Mouse (Mus musculus) ES-E14 (cell line): ENCODE measurements around the gene Fam110a. TPM values are rescaled to one million over a fixed set of nuclear protein-coding genes. Genes with fewer than 3 reads are reported as not detected.

Experiments
- DNase-seq: peaks from one replicate; pipeline ENCODE4 v3.0.0-alpha.2; 2013; ENCODE audit warnings: low read depth, low spot score
- H3K27ac ChIP-seq: 2 replicates; pipeline ENCODE4 v1.5.1; 2012; ENCODE audit warnings: low read depth, mild to moderate bottlenecking, low read length, moderate library complexity, mixed read lengths; ENCODE audit not compliant: poor library complexity, insufficient read depth, severe bottlenecking
- H3K36me3 ChIP-seq: 2 replicates; pipeline ENCODE4 v1.6.1; 2012; ENCODE audit warnings: mild to moderate bottlenecking, low read length, moderate library complexity, mixed read lengths; ENCODE audit not compliant: control insufficient read depth, poor library complexity, insufficient read depth, severe bottlenecking
- H3K4me1 ChIP-seq, 2 experiments: fragments of 150-350 bp in 1 of 2; sonication (generic) in 1 of 2; 2 replicates each; pipeline ENCODE4 v1.6.1; 2012; ENCODE audit warnings: low read length in 2 of 2, mild to moderate bottlenecking in 1 of 2, mixed read lengths in 1 of 2; ENCODE audit not compliant: control insufficient read depth in 2 of 2, insufficient read depth in 2 of 2, poor library complexity in 1 of 2
- H3K4me3 ChIP-seq, 2 experiments: fragments of 150-350 bp in 1 of 2; sonication (generic) in 1 of 2; 2 replicates each; pipeline ENCODE4 v1.5.1; 2012; ENCODE audit warnings: low read length in 2 of 2, low read depth in 1 of 2, mild to moderate bottlenecking in 1 of 2, mixed read lengths in 1 of 2; ENCODE audit not compliant: insufficient read depth in 1 of 2, poor library complexity in 1 of 2, severe bottlenecking in 1 of 2
- H3K9ac ChIP-seq: 2 replicates; pipeline ENCODE4 v1.6.1; 2012; ENCODE audit warnings: low read depth, mild to moderate bottlenecking, low read length, mixed read lengths; ENCODE audit not compliant: poor library complexity, insufficient read depth, severe bottlenecking
- H3K9me3 ChIP-seq: fragments of 150-350 bp; sonication (generic); 2 replicates; pipeline ENCODE4 v1.6.1; 2012; ENCODE audit warnings: low read depth, mild to moderate bottlenecking, low read length; ENCODE audit not compliant: control insufficient read depth, insufficient read depth
- CHD2 ChIP-seq: IDR thresholded peaks from 2 replicates; pipeline ENCODE4 v1.6.1; 2014; ENCODE audit warnings: mild to moderate bottlenecking, low read depth, low read length, inconsistent platforms
- HCFC1 ChIP-seq: IDR thresholded peaks from 2 replicates; pipeline ENCODE4 v1.6.1; 2012; ENCODE audit warnings: low read length, inconsistent platforms, borderline replicate concordance; ENCODE audit not compliant: insufficient read depth
- MAFK ChIP-seq: IDR thresholded peaks from 2 replicates; pipeline ENCODE4 v1.6.1; 2014; ENCODE audit warnings: mild to moderate bottlenecking, low read depth, low read length, inconsistent platforms; ENCODE audit not compliant: insufficient read depth
- ZC3H11A ChIP-seq: IDR thresholded peaks from 2 replicates; pipeline ENCODE4 v1.6.1; 2012; ENCODE audit warnings: low read depth, mild to moderate bottlenecking, inconsistent platforms, low read length, borderline replicate concordance
- ZNF384 ChIP-seq: IDR thresholded peaks from 2 replicates; pipeline ENCODE4 v1.6.1; 2012; ENCODE audit warnings: low read depth, low read length, inconsistent platforms
- in situ Hi-C, 2 experiments: fragments of 600-800 bp; cut with MboI; formaldehyde crosslinking; loops; one replicate each; pipeline ENCODE4 v1.15.1; 2025; ENCODE audit warnings: low sequenced_read_pairs in 2 of 2, inconsistent platforms in 1 of 2; ENCODE audit not compliant: unreplicated experiment in 2 of 2
- total RNA-seq: library from RNA; depleted of rRNA; stranded (reverse); fragments of 300-350 nt; gene quantifications from 2 replicates; pipeline ENCODE4 v1.2.3, GENCODE M21; 2012

The Fam110a gene
- total RNA-seq, 1 experiment = 5.8 TPM

DNA sequence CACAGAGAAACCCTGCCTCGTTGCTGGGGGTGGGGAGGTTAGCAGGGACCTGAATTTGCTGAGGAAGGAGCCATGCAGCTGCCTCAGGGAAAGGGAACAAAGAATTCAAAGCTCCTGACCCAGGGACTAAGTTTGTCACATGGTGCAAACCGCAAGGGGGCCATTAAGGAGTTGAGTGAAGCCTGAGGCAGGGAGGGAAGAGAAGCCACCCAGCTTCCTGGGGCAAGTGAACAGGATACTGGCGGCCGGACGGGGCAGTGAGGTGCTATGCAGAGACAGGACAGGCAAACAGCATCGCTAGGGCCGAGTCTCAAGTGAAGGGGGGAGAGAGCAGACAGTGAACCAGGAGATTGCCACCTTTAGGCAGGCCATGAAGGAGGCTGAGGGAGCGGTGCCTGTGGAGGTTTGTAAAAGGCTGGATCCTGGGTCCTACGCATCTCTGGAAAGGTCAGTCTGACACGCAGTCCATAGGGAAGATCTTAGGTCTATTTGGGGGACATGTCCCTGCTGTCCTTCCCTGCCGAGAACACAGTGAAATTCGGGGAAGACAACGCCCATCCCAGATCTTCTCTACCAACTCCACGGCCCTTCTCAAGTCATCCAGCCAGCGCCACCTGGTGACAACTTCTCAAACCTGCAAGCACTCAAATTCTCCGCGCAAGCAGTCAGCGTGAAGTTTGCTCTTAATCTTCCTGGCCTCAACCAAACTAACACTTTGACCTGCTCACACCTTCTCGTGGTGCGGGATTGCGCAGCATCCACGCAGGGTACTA lies 14.5 kb upstream of the Fam110a start:
- peaks cover 17 to 36% of the 10 kb centered on the region in 2 experiments for H3K4me1 ChIP-seq
- H3K9ac ChIP-seq = 0 out of 2 replicates have a peak overlapping the region, but pooled peaks have one; percentile 23
- in situ Hi-C loops = loop anchor here in 1 of 2 experiments (10.0 kb wide), 1 partner anchor 120 kb away; no protein-coding TSS in a partner anchor
- no peak overlapping the region for H3K4me3 ChIP-seq
- H3K36me3 ChIP-seq = no peaks in the 10 kb centered on the region
- H3K9me3 ChIP-seq = no peaks in the 10 kb centered on the region
- TF ChIP-seq MAFK = no peak
- TF ChIP-seq HCFC1 = no peak
- 0 out of 2 replicates have a peak, but pooled peaks have one; percentile 9 for TF ChIP-seq ZC3H11A
- H3K27ac ChIP-seq = 0 out of 2 replicates have a peak overlapping the region, but pooled peaks have one; percentile 15
- peak; percentile 79 for DNase-seq

GRCm38 (mm10) chr2:151991446-151991845 lies 11.4 kb upstream of the Fam110a start:
- H3K9ac ChIP-seq = no peak overlapping the region
- no peak for TF ChIP-seq ZC3H11A
- no peak for TF ChIP-seq MAFK
- TF ChIP-seq CHD2 = no peak
- no peak for TF ChIP-seq HCFC1
- DNase-seq = no peak
- no peaks in the 10 kb centered on the region for H3K36me3 ChIP-seq
- no peak overlapping the region for H3K4me3 ChIP-seq
- H3K27ac ChIP-seq = no peak overlapping the region
- peaks cover 5 to 25% of the 10 kb centered on the region in 2 experiments for H3K4me1 ChIP-seq
- no peaks in the 10 kb centered on the region for H3K9me3 ChIP-seq
- in situ Hi-C loops = loop anchor here in 1 of 2 experiments (10.0 kb wide), 1 partner anchor 117 kb away; no protein-coding TSS in a partner anchor

DNA sequence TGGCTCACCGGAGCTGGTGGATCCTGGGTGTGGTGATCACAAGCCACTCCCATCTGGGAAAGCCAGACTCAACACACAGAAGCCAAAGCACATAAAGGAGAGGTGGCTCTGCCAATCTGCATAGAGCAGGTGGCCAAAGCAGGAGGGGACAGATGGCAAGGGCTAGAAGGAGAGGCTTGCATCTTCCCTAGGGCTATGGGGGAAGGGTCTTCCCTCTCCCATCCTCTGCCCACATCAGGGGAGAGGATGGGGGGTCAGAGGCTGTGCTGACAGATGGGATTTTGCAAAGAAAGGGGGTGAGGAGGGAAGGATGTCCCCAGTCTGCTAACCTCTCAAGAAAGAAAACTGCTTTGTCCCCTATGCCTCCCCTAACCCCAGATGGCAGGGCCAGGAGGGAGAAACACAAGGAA lies 11.0 kb upstream of the Fam110a start:
- Histone ChIP-seq H3K9ac (no peak overlapping the region), H3K36me3 (no peaks in the 10 kb centered on the region), H3K4me3 (no peak overlapping the region), H3K4me1 (peaks cover 5 to 24% of the 10 kb centered on the region in 2 experiments), H3K9me3 (no peaks in the 10 kb centered on the region), H3K27ac (0 out of 2 replicates have a peak overlapping the region, but pooled peaks have one; percentile 31)
- no peak for DNase-seq
- in situ Hi-C loops = loop anchor here in 1 of 2 experiments (10.0 kb wide), 1 partner anchor 116 kb away; no protein-coding TSS in a partner anchor
- TF ChIP-seq CHD2 (no peak), ZNF384 (no peak), MAFK (no peak), ZC3H11A (no peak), HCFC1 (no peak)

GRCm38 (mm10) chr2:151988978-151989377 lies 9.0 kb upstream of the Fam110a start:
- Histone ChIP-seq H3K9ac (no peak overlapping the region), H3K4me1 (peaks cover 2 to 13% of the 10 kb centered on the region in 2 experiments; a peak in 2 of 4 replicates), H3K4me3 (no peak overlapping the region), H3K36me3 (no peaks in the 10 kb centered on the region), H3K27ac (no peak overlapping the region), H3K9me3 (no peaks in the 10 kb centered on the region)
- TF ChIP-seq ZC3H11A = no peak
- TF ChIP-seq CHD2 = no peak
- no peak for TF ChIP-seq MAFK
- TF ChIP-seq HCFC1 = no peak
- no peak for TF ChIP-seq ZNF384
- no peak for DNase-seq
- in situ Hi-C loops = no loop called here
